Mouse (Mus musculus) spleen, postnatal 4 days (tissue): ENCODE measurements around the gene Rhebl1.

Experiments used
- DNase-seq, 2 experiments: peaks; one replicate each; pipeline ENCODE4 v3.0.0; 2022; ENCODE audit warnings: low spot score in 2 of 2

Rhebl1 gene

DNA sequence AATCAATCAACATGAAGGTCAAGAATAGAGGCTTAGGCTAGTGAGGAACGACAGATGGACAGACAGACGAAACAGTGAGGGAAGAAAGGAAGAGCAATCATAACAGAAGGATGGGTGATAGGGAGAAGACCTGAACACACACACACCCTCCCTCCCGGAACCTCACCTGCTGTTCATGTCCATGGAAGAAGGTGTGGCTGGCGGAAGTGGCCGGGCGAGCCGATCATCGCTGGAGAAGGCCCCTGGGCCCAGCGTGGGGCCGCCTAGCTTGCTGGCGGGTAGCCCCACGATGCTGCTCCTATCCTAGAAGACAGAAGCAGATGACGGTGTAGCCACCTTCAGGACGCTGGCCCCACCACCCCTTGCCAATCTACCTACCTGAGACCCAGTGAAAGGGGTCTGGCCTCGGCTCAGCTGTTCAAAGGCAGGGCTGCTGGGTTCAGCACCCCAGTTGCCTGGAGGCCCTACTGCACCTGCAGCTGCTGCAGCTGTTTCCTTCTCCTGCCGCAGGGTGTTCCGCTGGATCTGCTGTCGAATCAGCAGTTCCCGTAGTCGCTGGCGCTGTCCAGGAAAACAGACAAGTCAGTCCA is 43.0 kb downstream of the Rhebl1 start:
- DNase-seq = no peak

- DNase-seq = peak in 1 of 2 experiments; percentile 58
These were observed 43.7 kb downstream of the Rhebl1 start for GRCm38 (mm10) chr15:98850668-98851067.

DNA sequence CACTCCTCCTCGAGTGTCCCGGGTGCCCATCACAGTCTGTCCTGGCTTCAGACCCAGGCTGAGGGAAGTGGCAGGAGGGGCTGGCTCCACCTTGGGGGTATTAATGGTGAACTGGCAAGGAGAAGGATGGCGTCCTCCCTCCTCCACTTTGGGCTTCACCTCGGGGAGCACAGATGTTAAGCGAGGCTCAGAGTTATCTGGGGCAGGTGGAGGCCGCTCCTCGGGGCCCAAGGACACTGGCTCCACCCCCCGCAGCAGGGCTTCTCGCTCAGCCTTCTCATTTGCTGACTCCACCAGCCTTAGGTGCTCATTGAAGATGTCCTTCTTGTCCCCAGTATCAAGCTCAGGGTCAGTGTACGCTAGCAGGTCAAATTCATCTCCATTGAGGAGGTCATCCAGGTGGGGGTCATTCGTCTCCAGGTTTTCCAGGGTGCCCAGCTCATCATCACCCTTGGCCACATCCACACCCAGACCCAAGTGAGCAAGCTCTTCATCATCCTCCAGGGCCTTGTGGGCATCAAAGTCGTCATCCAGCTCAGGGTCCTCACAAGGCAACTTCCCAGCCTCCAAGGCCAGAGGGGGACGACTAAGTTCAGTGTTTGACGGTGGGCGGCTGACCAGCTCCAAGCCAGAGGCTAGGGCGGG is 44.3 kb downstream of the Rhebl1 start:
- peak in 1 of 2 experiments; percentile 59 for DNase-seq

- DNase-seq = no peak
These were observed 45.2 kb downstream of the Rhebl1 start for GRCm38 (mm10) chr15:98849165-98849564.

DNA sequence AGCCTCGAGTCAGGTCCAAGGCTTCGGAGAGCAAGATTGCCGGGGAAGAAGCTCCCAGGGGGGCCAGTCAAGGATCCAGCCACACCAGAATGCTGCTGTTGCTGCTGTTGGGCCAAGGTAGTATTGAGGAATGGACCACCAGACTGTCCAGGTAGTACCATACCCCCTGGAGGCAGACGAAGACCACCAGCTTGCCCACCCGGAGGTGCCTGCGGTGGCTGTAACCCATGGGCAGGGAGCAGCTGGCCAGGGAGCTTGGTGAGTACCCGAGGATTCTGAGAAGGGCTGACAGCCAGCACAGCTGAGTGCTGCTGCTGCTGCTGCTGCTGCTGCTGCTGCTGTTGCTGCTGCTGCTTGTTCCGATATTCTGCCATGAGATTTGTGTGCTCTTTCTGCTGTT is 48.2 kb downstream of the Rhebl1 start:
- no peak for DNase-seq

DNA sequence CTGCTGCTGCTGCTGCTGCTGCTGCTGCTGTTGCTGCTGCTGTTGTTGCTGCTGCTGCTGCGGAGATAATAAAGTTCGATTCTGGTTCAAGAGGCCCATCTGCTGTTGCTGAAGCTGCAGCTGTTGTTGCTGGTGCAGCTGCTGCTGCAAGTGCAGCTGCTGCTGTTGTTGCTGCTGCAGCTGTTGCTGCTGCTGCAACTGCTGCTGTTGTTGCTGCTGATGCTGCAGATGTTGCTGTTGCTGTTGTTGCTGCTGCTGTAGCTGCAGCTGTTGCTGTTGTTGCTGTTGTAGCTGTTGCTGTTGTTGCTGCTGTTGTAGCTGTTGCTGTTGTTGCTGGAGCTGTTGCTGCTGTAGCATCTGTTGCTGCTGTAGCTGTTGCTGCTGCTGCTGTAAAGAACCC is 49.2 kb downstream of the Rhebl1 start:
- no peak for DNase-seq

DNA sequence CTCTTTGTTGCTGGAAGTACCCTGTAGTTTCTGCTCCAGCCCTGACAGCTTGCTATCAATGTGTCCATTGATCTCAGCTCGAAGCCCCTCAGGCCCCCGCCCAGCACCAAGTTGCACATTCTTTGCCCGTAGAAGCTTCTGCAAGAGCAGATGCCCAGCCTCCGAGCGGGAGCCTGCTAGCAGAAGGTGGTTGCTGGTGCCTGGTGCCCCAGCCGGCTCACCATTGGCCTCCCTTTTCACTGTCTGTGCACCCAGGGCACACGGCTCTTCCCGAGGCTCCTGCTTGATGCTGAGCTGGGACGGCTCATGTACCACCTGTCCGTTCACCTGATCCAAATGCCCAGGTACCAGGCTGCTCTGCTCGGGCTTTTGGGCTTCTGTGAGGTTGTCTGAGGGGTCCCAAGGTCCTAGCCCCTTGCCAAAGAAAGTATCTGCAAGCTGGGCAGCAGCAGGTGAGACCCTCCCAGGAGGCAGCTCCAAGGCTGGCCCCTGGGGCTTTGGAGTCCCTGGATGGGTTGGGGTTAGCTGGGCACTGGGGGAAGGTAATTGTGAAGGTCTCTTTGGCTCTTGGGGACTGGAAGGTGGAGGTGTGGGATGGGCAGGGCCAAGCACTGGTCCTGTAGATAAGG is 50.6 kb downstream of the Rhebl1 start:
- DNase-seq = peak in 1 of 2 experiments; percentile 61

DNA sequence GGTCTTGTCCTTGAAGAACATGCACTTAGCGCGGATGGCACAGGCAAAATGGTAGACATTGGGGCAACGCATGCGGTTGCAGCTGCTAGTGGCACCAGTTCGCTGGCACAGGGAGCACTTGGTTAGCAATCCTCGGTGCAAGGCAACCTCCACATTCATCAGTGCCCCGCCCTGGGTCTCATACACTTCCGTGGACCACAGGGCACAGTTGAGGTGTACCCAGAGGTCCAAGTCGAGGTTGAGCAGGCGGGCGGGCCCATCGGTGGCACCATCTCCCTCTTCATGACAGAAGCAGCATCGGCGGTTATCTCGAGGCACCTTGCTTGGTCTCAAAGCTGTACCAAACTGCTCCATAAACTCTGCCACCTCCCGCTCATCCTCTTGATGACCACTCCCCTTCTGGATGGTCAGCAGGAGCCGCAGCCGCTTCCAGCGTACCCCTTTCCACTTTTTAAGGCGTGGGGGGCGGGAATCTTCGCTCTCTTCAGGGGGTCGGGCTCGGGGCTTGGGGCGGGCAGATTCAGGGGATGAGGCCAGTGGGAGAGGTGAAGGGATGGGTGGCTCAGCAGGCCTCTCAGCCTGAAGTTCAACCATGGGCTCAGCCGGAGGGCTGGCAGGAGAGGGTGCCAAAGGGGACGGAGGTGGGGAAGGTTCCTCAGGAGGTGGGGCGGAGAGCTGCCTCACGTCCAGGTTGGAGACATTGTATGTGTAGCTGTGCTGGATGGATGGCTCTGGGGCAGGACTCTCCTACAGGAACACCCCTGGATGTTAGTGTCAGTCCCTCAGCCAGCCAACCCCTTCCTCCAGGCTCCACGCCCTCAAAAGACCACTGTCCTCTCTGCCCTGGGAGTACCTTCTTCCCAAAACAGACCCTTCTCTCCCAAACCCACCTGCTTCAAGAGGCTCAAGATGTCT is 54.4 kb downstream of the Rhebl1 start:
- DNase-seq = no peak

GRCm38 (mm10) chr15:98839161-98839560 is 55.2 kb downstream of the Rhebl1 start:
- no peak for DNase-seq

DNA sequence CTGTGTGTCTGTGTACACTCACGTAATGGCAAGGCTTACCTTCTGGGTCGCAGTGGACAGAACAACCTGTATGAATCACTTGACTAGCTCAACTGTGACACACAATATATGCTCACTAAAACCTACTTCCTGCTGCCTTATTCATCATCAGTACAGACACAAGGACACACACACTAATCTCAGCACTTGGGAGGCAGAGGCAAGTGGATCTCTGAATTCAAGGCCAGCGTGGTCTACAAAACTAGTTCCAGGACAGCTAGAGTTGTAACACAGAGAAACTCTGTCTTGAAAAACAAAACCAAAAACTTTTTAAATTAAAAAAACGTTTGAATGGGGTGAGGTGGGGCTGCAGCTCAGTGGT is 56.6 kb downstream of the Rhebl1 start:
- no peak for DNase-seq

GRCm38 (mm10) chr15:98837006-98837742 is 57.2 kb downstream of the Rhebl1 start:
- no peak for DNase-seq

- DNase-seq = no peak
These were observed 59.0 kb downstream of the Rhebl1 start for GRCm38 (mm10) chr15:98835291-98835690.

DNA sequence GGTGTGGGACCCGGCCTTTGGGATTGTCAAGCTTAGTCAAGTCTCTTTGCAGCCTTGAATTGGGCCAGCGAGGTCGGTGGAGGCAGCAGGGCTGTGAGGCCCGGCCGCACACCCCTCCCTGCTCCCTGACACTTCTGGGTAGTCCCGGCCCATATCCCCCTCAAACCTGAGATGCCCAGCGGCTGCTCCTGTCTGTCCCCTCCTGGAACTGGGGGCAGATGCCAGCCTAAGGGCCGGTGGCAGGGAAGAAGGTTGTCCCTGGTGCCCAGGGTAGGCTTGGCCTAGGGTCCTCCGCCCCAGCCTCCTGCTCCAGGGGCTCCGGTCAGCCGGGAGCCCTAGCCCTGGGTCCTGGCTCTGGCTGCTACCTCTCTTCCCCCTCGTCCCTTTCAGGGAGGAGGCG is 60.3 kb downstream of the Rhebl1 start:
- DNase-seq = no peak

DNA sequence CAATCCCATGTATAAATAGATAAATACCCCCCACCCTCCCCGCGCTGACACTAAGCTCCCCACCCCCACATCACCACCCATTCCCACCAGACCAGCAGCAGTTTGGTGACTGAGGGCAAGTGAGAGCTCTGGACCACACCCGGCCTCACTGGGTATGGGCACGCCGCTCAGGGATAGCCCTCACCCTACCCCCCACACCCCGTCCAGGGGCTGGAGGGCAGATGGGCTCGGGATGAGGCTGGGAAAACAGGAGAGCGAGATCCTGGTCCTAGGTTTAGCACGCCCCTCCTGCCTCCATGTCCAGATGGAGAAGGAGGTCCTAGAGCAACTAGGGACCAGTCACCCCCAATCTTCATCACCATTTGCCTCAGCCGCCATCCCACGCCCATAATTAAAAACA is 61.1 kb downstream of the Rhebl1 start:
- no peak for DNase-seq

- DNase-seq = peak; percentile 70 to 81
These were observed 61.9 kb downstream of the Rhebl1 start for GRCm38 (mm10) chr15:98832161-98833058.

- no peak for DNase-seq
These were observed 62.7 kb downstream of the Rhebl1 start for GRCm38 (mm10) chr15:98831684-98832035.

- DNase-seq = peak; percentile 96 to 97
These were observed 63.3 kb downstream of the Rhebl1 start, which contains the start of gene Prkag1 for GRCm38 (mm10) chr15:98830736-98831683. Gene Prkag1 (minus strand): TSS chr15:98831521.
